Mouse (Mus musculus) embryo, embryonic 9.5 days (tissue): ENCODE results near the gene 4930452B06Rik.
A peak's percentile ranks its signal among the peaks of the same experiment; 100 is the strongest.

Source experiments
- DNase-seq: peaks from one replicate; pipeline ENCODE4 v3.0.0-alpha.2; 2017; ENCODE audit errors: extremely low spot score

Gene 4930452B06Rik

GRCm38 (mm10) chr14:8451117-8451516, 214.9 kb downstream of the 4930452B06Rik start:
- DNase-seq = no peak

- DNase-seq = no peak
Observed at GRCm38 (mm10) chr14:8450342-8450741, 215.7 kb downstream of the 4930452B06Rik start.

GRCm38 (mm10) chr14:8449299-8449698, 216.7 kb downstream of the 4930452B06Rik start:
- DNase-seq = no peak

- no peak for DNase-seq
Observed at GRCm38 (mm10) chr14:8447352-8447751, 218.7 kb downstream of the 4930452B06Rik start.

- no peak for DNase-seq
Observed at GRCm38 (mm10) chr14:8444363-8444762, 221.7 kb downstream of the 4930452B06Rik start.

GRCm38 (mm10) chr14:8442691-8443090, 223.3 kb downstream of the 4930452B06Rik start:
- DNase-seq = no peak

- no peak for DNase-seq
Observed at GRCm38 (mm10) chr14:8441623-8442022, 224.4 kb downstream of the 4930452B06Rik start.

GRCm38 (mm10) chr14:8430611-8431230, 235.3 kb downstream of the 4930452B06Rik start:
- no peak for DNase-seq

- no peak for DNase-seq
Observed at GRCm38 (mm10) chr14:8429767-8430166, 236.3 kb downstream of the 4930452B06Rik start.

- DNase-seq = no peak
Observed at GRCm38 (mm10) chr14:8422833-8423232, 243.2 kb downstream of the 4930452B06Rik start.

- peak; percentile 30 for DNase-seq
Observed at GRCm38 (mm10) chr14:8421199-8421787, 244.7 kb downstream of the 4930452B06Rik start.

GRCm38 (mm10) chr14:8418610-8419009, 247.4 kb downstream of the 4930452B06Rik start:
- DNase-seq = no peak

- no peak for DNase-seq
Observed at GRCm38 (mm10) chr14:8405946-8406345, 260.1 kb downstream of the 4930452B06Rik start.

GRCm38 (mm10) chr14:8403310-8403709, 262.7 kb downstream of the 4930452B06Rik start:
- DNase-seq = no peak

GRCm38 (mm10) chr14:8398507-8398906, 267.5 kb downstream of the 4930452B06Rik start:
- DNase-seq = no peak

- DNase-seq = no peak
Observed at GRCm38 (mm10) chr14:8395690-8396287, 270.3 kb downstream of the 4930452B06Rik start.

GRCm38 (mm10) chr14:8392181-8392825, 273.7 kb downstream of the 4930452B06Rik start:
- DNase-seq = no peak
